Mouse (Mus musculus) ES-CJ7 (cell line): Measurements from ENCODE around the gene Dlgap1.

Experiments
- DNase-seq: peaks from one replicate; pipeline ENCODE4 v3.0.0; 2011; ENCODE audit warnings: low read depth, low spot score

Gene Dlgap1

DNA sequence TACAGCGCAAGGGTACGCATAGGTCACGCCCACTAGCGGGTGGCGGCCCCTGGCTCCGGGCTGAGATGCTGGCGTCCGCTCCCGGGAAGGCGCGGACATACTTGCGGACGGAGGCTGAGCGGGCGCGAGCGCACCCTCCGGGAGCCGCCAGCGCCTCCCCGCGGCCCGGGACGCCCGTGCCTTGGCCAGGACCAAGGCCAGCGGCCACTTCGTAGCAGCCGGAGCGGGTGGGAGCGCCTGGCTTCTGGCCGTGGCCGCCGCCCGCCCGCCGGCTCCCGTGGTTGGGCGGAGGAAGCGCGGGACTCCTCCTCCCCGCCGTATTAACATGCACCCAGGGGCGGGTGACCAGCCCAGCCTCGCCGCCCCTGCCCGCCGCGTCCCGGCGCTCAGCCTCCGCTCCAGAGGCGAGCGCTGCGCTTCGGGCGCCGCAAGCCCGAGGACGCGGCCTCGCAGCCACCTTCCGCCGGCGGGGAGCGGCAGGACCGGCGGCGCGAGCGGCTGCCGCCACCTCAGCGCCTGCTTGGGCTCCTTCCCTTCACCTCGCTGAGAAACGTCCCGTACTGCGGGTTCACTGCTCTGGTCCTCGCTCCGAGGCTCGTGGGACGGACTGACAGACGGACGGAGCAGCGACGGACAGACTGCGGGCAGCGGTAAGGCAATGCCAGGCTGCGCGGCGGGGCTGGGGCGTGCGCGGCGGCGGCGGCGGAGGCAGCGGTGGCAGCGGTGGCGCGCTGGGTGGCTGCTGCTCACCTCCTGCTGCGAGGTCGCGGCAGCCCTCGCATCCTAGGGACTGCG lies at the start of gene Dlgap1:
Gene Dlgap1 (plus strand): TSS at position 53 of the 795 bp plus-strand sequence.
- peak; percentile 53 for DNase-seq

DNA sequence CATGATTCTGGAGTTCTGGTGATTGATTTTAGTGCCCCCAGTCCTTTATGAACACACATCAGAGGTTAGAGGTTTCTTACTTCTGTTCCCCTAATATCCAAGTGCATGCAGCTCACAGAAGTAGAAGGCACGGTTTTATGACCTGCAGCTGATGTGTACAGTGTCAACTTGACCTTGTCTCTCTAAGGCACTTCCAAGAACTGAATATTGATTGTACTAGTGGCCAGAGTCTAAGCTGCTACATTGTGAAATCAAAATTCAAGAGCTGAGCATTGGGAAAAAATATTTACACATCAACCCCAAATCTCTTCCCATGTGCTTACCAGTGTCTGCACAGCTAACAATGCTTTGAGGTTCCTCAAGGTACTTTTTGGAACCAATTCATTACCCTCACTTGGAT lies 13.9 kb upstream of the Dlgap1 start:
- no peak for DNase-seq

DNA sequence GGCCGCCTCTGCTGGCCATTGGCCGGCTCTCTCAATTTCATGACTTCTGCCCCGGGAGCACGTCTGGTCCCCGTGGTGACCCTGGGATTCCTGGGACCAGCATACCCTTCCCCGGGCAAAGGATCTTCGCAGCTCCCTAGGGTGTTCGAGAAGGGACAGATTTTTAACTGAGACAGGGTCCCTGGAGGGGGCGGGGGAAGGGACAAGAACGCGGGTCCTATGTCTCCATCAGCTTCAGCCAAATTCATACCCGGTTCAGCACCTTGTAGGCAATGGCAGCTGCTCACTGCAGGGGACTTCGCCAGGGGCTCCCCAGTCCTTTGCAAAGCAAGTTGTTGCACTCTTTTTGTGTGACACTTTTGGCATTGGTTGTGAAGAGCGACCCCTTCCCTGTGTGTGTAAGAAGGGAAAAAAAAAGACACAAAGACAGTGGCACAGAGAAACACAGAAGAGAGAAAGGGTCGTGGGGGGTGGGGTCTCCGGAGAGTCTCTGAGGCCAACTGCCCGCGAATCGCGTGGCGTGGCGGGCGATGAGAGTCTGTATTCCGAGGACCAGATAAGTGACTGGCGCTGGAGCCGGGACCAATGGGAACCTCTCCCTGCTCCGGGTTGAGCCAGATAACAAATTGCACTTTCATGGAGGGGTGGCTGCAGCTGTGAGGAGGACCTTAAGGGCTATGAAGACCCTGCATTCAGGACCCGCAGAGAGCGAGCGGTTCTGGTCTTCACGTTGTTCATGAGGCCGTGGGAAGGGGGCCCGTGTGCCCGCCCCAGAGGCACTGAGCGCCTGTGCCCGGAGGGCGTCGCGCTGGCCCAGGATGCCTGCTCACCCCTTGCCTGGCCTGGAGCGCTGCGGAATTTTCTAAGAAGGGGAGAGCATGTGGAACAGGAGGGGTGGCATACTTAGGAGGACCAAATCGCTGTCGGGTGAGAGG lies 1.2 kb downstream of the Dlgap1 start:
- peak; percentile 18 for DNase-seq

DNA sequence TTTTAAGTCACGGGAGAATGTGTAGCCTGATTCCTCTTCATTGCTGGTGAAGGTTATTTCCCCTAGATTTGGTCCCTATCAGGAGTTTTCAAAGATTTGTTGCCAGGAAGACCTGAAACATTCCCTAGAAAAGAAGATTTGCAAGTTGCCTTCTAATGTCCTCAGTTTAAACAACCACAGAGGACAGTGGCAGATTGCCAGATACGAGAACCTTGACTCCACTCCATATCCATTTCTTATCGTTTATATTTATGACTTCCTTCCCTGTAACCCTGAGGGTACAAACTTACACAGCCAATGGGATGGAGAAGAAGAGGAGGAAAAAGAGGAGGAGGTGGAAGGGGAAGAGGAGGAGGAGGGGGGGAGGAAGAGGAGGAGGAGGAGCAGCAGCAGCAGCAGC lies 4.2 kb downstream of the Dlgap1 start:
- DNase-seq, result no peak

DNA sequence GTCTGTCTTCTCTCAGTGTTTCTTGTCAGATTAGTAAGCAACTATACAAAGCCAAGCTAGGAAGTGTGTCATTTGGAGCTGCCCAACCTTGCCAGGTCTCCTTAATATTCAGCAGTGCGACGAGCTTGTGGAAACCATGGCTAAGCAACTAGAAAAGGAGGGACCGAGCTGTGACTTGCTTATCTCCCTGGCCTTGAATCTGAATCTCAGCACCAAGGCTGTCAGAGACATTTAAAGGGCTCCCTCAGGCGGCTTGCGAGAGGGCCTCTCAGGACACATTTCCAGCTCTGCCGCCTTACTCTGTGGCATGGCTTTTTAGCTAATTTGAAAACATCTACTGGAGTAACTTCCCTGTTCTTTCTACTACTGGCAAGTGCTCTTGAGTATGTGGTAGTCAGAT lies 5.1 kb downstream of the Dlgap1 start:
- no peak for DNase-seq

DNA sequence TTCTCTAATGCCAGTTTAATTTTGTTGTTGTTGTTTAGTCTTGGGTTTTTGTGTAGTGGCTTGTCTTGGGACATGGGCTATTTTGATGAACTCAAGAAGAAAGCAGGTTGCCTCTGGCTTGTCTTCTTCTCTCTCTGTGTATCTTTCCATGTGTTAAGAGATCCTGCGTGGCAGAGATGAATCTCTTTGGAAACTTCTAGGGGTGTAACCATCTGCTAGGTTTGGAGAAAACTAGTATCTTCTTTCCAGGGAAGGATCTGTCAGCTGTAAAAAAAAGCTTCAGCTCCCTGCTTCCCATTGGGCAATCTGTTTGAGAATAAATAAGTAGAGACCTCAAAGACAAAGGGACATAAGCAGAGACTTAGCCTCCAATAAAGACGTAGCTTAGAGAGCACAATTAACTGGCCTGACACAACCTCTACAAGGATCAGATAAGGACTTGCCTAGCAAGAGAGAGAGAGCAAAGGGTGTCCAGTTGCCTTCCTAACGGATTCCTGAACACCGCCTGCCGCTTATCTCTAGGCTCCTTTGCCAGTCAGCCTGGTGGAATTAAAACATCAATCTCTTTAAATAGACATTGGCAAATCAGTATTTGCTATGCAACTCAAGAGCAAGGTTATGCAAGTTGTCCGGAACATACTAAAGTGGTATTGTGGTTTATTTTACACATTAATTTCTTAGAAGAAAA lies 13.5 kb downstream of the Dlgap1 start:
- DNase-seq, result no peak

DNA sequence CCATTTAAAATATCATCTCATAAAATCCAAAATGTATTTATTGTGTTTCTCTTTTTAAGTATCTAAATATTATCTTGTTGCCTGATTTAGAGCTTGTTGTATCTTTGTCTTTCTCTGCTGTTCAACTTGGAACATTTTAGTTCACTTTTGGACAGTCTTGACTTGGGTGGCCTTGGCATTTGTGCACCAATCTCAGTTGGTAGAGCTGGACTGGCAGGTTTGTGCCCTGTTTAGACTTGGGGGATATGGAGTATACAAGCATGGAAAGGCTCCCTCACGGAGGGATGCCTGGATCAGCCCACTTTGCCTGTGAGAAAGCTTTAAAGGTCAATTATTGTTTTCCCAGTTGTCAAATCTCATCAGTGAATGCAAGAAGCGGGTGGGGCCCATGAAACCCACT lies 27.5 kb downstream of the Dlgap1 start:
- no peak for DNase-seq

DNA sequence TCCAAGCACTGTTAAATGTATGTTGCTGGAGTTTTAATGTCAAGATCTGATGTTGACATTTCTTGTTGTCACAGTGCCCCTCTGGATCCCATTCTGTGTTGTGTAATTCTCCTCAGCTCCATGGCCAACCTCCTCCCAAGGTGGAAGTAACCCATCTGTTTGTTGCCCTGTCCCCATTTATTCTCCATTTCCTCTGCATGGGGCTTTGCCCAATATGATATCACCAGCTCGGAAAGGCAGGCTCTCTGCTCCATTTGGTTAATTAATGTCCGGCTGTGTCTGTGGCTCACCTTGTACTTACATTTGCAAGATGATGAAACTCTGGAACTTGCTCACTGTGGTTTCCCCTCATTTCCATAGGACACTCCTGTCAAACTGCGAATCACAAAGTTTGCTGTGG lies 33.2 kb downstream of the Dlgap1 start:
- DNase-seq, result no peak

DNA sequence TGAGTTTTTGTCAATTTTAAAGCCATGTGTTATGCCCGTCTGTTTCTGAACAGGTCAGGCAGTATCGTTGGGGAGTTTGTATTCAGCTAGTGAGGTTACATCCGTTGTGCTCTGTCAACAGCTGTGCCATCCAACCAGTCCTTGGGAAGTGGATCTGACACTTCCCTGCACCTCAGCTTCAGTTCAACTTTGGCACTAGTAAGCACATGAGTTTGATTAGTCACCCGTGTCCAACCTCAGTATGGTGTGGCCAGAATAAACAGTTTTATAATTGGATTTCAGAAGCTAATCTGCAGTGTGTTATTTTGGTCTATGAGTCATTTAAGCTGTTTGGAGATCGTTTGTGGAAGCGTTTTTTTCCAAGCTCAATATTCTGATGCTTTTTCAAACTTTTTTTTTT lies 35.8 kb downstream of the Dlgap1 start:
- DNase-seq, result no peak

DNA sequence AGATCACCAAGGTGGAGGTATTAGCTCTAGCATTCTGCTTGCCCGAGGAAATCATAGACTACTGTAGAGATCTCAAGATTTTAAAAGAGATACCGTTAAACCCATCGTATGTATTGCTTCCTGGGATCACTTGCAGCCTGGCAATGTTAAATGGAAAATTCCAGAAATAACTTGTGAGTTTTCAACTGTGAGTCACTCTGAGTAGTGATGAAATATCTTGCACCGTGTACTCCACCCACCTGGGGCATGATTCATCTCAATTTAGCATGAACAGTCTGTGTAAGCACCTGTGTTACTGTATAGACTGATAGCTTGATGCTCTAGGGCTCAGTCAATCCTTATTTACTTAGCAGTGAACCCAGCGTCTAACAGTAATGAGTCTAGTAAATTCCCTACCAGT lies 38.7 kb downstream of the Dlgap1 start:
- no peak for DNase-seq

DNA sequence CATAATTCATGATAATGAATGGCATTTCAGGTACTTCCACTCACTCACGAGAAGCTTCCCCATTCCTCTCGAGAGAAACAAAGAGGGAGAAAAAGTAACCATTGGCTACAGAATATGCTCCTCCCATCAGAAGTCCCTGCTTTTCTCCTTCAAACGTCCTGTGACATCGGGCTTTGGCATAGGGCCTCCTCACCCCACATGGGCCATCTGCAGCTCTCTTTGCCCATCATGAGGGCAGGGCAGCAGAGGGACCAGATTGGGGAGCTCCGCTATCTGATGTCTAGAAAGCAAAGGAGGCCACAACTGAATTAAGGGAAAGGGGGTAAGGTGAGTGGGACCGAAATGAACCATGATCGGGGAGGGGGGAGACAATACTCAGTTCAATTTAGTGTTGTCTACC lies 47.6 kb downstream of the Dlgap1 start:
- DNase-seq, result no peak

DNA sequence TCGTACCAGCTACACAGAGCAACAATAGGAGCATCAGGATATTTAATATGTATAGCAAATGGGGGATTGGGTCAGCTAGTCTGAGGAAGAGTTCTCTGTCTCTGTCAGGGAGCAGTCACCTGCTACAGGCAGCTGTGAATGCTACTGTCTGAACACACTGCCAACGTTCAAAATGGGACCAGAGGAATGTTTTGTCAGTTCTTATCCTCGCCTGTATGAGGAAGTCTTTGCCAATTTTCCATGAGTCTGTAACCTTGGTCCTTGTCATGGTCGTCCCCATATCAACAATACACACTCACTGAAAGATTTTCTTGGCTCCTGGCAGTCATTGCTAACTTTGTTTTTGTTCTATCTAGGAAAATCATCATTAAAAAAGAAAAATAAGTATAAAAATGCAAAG lies 51.5 kb downstream of the Dlgap1 start:
- DNase-seq, result no peak

DNA sequence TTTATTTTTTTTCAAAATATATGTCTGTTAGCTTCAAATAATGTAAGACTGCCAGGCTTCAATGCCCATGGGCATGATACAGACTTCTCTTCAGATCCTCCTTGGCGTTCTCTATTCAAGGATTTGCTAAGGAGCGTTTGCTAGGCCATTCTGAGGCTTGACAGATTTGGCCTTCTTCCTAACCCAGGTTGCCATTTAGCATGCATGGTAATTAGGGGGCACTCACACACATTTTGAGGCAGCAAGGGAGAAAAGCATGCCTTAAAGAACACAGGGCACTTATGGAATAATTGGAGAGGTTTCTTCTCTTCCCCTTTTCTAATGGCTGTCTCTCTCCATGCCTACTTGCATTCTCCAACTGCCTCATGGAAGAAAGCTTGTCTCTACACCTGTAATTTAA lies 53.7 kb downstream of the Dlgap1 start:
- DNase-seq, result no peak

DNA sequence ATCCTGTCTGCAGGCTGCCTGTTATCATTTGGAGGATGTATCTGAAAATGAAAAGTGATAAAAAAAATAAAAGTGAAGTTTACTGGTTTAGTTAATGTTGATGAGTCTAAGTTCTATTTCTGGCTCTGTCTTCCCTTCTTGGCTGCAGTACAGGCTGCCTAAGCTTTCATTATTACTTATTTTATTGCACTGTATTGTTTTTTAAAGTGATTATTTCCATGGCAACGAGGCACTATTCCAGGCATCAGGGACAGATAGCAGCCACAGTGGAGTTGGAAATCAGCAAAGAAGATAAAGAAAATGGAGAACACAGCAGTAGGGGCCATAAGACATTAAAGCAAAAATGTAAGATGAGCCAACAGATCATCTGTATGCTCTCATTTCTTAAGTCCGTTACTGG lies 66.0 kb downstream of the Dlgap1 start:
- DNase-seq, result no peak

DNA sequence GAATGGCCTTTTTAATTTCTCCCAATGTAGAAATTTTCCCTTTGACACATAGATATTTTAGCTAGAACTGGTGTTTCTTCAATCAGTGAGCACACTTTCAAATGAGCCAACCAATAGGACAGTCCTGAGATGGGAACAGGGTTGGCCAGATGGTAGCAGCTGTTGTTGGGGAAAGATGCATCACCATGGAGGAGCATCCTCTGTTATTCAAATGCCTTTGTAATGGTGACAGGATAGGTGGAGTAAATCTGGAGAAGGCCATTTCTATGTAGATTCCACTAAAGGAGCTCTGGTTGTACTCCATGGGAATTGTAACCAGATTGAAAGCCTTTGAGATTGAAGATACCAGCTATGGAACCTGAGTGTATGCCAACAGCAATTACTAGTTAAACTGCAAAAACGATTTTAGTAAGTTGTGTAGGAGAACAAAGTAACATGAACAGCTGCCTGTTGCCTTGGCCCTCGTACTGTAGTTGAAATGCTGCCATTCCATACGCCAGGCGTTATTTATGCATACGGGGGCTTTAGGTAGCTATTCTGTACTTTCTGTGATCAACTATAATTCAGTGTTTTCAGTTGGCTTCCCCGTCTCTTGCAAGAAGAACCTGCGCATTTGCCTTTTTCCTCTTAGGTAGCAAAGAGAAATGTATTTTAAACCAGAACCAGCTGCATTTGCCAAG lies 72.0 kb downstream of the Dlgap1 start:
- peak; percentile 87 for DNase-seq

DNA sequence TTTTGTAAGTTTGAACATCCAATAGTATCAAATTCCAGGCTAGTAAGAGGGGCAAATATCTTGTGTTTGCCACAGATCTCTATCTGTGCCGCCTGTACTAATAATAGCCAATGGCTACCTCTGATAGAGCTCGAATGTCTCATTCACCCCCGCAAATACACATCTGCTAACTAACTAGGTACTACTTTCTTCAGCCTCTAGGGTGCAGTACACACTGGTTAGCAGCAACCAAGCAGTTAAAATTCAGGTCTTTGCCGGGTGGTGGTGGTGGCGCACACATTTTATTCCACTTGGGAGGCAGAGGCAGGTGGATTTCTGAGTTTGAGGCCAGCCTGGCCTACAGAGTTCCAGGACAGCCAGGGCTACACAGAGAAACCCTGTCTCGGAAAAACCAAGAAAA lies 99.4 kb downstream of the Dlgap1 start:
- peak; percentile 72 for DNase-seq

DNA sequence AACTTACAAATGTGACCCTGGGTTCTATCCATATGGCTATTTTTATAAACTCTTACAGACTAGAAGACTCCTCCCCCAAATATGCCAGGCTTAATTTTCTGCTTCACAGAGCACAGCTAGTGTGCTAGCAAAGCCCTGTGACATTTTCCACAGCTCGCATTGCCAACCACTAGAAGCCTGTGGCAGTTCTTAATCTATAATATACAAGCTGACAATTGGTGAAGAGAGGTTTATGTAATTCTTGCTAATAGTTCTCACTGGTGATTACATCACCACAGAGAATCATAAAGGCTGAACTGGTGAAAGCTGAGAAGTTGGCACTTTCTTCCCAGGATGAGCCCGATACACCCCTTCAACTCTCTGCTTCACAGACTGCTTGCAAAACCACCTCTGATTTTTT lies 103.2 kb downstream of the Dlgap1 start:
- DNase-seq, result no peak

DNA sequence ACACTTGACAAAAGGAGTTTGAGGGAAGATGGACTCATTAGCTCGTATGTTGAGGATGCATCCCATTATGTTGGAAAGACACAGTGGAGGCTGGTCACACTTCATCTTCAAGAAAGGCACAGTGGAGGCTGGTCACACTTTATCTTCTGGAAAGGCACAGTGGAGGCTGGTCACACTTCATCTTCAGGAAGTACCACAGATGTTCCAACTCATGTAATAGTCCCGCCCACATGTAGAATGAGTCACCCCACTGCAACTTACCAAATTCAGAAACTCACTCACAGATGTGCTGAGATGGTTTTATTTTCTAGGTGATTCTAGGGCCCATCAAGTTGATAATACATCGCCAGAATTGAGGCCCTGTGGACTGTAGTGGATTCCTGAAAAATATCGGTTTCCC lies 119.3 kb downstream of the Dlgap1 start:
- no peak for DNase-seq

DNA sequence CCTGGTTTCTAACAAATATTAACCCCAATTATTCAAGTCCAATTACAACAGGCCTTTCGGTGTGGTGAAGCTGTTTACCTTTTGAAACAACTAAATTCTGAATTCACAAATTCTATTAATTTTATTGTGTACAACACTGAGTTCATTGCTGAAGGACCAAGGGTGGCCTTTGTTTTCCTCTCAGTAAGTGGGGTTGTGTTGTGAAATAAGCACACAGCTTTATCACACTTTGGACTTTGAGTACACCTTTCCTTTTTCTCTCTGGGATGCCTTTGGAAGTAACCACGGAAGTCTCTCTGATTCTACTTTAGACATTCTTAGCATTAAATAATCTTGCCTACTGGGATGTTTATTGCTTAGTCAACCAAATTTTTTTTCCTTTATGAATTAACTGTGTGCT lies 121.9 kb downstream of the Dlgap1 start:
- DNase-seq, result no peak

DNA sequence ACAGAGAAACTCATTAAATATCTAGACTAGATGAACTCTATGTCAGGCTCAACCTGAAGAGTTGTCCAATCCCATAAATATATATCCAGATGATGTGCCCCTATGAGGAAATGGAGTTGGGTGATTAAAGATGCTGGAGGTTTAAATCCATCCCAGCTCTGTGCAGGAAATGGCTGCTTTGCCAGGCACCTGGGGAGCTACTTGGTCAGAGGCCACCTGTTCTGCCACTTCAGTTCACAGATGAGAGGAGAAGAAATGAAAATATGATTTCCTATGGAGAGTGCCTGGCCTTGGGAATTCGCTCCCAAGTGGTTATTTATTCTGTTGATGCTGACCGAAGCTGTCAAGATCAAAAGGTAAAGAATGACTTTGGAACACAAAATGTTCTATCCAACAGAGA lies 160.3 kb downstream of the Dlgap1 start:
- DNase-seq, result no peak

DNA sequence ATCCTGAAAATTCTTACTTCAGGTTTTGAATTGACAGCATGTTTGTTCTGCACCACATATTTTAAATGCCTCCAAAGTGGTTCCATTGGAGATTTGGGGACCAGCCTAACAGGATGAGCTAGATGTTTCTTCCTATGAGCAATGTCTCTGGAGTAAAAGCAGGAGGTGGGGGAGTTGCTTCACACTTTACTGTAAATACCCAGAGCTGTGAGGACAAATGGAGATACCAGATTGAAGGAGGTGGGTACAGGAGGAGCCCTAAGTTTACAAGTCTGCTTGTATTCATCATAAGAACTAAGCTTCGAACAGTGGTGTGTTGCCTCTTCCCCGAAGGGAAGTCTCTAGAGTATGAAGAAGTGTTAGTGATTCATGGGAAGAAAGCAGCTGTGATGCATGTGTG lies 201.0 kb downstream of the Dlgap1 start:
- DNase-seq, result no peak
